Mouse (Mus musculus) cortical plate, adult 2 months (tissue): ENCODE results near the gene Fabp3.

Source experiments
- CTCF ChIP-seq: fragments of 200-500 bp; IDR thresholded peaks from 2 replicates; pipeline ENCODE4 v1.5.1; 2011; ENCODE audit warnings: mild to moderate bottlenecking, control low read depth, low read length; ENCODE audit not compliant: insufficient read depth; ENCODE audit errors: extremely low read depth
- POLR2A ChIP-seq: fragments of 200-500 bp; IDR thresholded peaks from 2 replicates; pipeline ENCODE4 v1.6.1; 2011; ENCODE audit warnings: mild to moderate bottlenecking, low read length, control low read depth; ENCODE audit not compliant: insufficient read depth; ENCODE audit errors: extremely low read depth

DNA sequence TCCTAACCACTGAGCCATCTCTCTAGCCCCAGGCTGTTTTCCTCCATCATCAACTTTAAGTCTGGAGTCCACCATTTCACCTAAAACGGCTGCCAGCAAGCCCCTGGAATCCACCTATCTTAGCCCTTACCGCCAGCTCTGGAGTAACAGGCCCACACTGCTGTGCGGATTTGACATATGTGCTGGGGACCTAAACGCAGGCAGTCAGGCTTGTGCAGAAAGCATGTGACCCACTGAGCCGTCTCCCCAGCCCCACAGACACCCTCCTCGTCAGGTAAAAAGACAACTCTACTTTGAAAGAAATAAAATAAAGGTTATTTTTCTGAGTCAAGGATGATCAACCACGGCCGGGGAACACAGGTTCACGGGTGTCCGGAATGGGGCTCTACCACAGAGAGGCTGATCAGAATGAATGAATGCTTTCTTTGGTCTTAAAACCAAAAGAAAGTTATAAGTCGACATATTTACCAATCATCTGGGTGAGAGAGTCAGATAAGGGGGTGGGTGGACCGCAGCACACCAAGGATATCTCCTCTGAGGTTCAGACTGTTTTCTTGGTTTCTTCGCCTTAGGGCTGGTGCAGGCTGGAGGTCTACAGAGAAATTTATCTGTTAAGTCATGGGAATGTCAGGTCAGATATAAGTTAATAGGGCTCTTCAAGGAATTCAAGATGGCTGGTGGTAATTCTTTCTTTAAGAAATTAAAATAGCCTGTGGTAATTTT is 12.0 kb upstream of the Fabp3 start:
- TF ChIP-seq CTCF (no peak), POLR2A (no peak)
